Mouse (Mus musculus) olfactory bulb, adult 2 months (tissue): Measurements from ENCODE around the gene Macf1.

ENCODE experiments used
- CTCF ChIP-seq: fragments of 200-500 bp; IDR thresholded peaks from 2 replicates; pipeline ENCODE4 v1.5.1; 2012; ENCODE audit warnings: low read depth, mild to moderate bottlenecking, low read length, moderate library complexity; ENCODE audit not compliant: insufficient read depth
- POLR2A ChIP-seq: fragments of 200-500 bp; IDR thresholded peaks from 2 replicates; pipeline ENCODE4 v1.6.1; 2012; ENCODE audit warnings: mild to moderate bottlenecking, low read depth, low read length, moderate library complexity; ENCODE audit not compliant: insufficient read depth

DNA sequence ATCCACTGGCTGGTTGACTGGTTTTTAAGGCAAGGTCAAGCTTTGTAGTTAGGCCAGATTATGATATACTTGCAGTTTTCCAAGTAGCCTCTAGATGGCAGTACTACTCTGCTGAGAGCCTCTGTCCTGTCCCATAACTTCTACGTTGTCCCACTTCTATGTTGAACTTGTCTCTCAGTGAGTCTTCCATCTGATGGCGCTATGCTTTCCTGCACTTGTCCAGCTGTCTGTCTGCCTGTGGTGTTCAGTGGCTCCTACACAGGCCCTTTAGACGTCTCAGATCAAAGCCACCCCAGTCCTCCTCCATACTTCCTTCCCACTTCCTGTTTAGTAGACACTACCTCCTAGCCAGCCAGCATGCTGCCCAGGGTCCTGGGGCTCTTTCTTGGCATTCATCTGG lies 378.4 kb downstream of the Macf1 start:
- TF ChIP-seq CTCF (no peak), POLR2A (no peak)
